ENCODE assay signal across 12 mouse cellular contexts in the genomic region with DNA sequence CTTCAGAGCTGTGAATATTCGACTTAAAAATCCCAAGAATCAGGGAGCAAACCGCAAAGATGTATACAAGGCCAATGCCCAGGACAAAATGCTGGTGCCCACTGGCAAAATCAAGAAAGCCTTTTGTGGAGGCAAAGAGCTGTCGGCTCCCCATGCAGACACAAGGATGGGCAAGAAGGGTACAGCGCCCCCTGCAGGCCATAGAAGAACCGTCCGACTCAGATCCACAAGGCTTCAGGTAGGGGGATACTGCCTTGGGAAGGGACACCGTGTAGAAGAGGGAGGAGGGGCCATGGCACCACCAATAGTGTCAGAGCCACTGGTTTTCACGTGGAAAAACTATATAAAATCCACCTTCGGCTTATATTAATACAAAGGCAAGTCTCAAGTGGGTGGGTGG.
DNase-seq lines count a peak whose midpoint lies in the region; ATAC-seq and TF ChIP-seq lines count a peak whose summit lies in the region.
"Had no signal": no experiment of that assay in that cellular context is flagged by ENCODE, and none has a peak within 500 bp of the region (broad histone marks: within the 10 kb centered on the region; RNA-seq: fewer than 3 reads in every experiment).

No protein-coding gene starts in this region.

- H3K4me3 ChIP-seq in gastrocnemius, adult 2 months = no peak overlapping the region
- H3K4me3 ChIP-seq in lung, embryonic 14.5 days (ENCODE audit: low read depth, low read length) = no peak overlapping the region
- H3K4me3 ChIP-seq: lung, embryonic 15.5 days had no signal

- H3K4me2 ChIP-seq in lung, embryonic 14.5 days = no peak overlapping the region
- H3K4me2 ChIP-seq: lung, embryonic 15.5 days had no signal

- H3K9ac ChIP-seq in lung, embryonic 14.5 days = no peak overlapping the region
- H3K9ac ChIP-seq: lung, embryonic 15.5 days had no signal

- no peak for ATAC-seq in lung, embryonic 14.5 days (ENCODE audit: insufficient read depth)
- ATAC-seq in erythroid progenitor cell, adult 5-6 weeks (replicated peaks; ENCODE audit: low FRiP score, poor library complexity, severe bottlenecking) = no peak

- intact Hi-C loops in gastrocnemius, adult 2 months (cut with DNase I) = no loop called here

- 37% methylated on average over 9 of the region's 9 CpGs for WGBS in lung, embryonic 14.5 days

- TF ChIP-seq CTCF in gastrocnemius, adult 2 months (IDR thresholded peaks at IDR 0.05) = peak; percentile 34; the same call in 1 of the 2 replicates
- peak; percentile 26 for TF ChIP-seq CTCF in lung, embryonic 14.5 days (IDR thresholded peaks at IDR 0.05; ENCODE audit: low read depth)

- no peaks in the 10 kb centered on the region for H3K9me3 ChIP-seq in lung, embryonic 14.5 days (ENCODE audit: low read depth, low read length)
- H3K9me3 ChIP-seq: lung, embryonic 15.5 days had no signal

- H3K4me1 ChIP-seq in lung, embryonic 14.5 days (ENCODE audit: insufficient read depth) = no peaks in the 10 kb centered on the region
- H3K4me1 ChIP-seq: lung, embryonic 15.5 days had no signal

- H3K27me3 ChIP-seq in lung, embryonic 14.5 days (ENCODE audit: insufficient read depth, low read length) = no peaks in the 10 kb centered on the region
- H3K27me3 ChIP-seq: lung, embryonic 15.5 days had no signal

- DNase-seq in gastrocnemius, adult 2 months = no peak
- no peak for DNase-seq in gastrocnemius, postnatal 25 days
- DNase-seq in lung, embryonic 14.5 days = no peak
- DNase-seq in lung, postnatal 4 days = no peak
- DNase-seq in ZHBTc4 (ENCODE audit: low read depth, low spot score) = peak; percentile 46
- peak; percentile 27 for DNase-seq in retina, embryonic 14.5 days (ENCODE audit: low spot score)
- DNase-seq: cerebellum, adult 9-11 months; gastrocnemius, postnatal 10 days; kidney, adult 18-20 months; layer of hippocampus, postnatal 36 days had no signal

- no peaks in the 10 kb centered on the region for H3K36me3 ChIP-seq in lung, embryonic 14.5 days (ENCODE audit: insufficient read depth)
- H3K36me3 ChIP-seq: lung, embryonic 15.5 days had no signal

- H3K27ac ChIP-seq in gastrocnemius, adult 2 months = no peak overlapping the region
- no peak overlapping the region for H3K27ac ChIP-seq in lung, embryonic 14.5 days (ENCODE audit: low read depth)
- H3K27ac ChIP-seq: lung, embryonic 15.5 days had no signal

Comparison
In these comparisons a context has a peak if more than half of its experiments do, and no peak if none do; other contexts are left out.
1. DNase-seq: peak in ZHBTc4 (single experiment) and retina, embryonic 14.5 days (single experiment); none in gastrocnemius, adult 2 months (single experiment), gastrocnemius, postnatal 25 days (single experiment), lung, embryonic 14.5 days (single experiment) and lung, postnatal 4 days (0 of 2).